Mouse (Mus musculus) naive thymus-derived CD4-positive, alpha-beta T cell, adult 2 months (primary cell): ENCODE results near the gene Atxn1.
A peak's percentile ranks its signal among the peaks of the same experiment; 100 is the strongest.

Experiments
- DNase-seq: peaks from one replicate; pipeline ENCODE4 v3.0.0-alpha.2; 2011; ENCODE audit warnings: low read depth

Atxn1 gene

DNA sequence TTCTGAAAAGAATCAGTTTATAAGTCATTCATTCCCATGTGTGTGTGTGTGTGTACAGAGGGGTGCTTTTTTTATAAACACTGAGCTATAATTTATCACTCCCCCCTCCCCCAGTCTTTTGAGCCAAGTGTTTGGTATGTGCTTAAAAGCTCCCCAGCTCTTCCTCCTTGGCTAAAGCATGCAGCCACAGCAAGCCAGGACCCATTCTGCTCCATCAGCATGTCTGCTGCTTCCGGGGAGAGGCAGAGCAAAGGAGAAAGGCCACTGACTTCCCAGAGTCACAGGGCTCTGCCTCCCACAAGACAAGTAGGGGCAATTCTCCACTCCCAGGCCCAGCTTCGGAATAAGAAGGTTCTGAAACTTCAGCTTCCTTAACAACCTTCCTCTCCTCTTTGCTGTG, 67.2 kb downstream of the Atxn1 start:
- no peak for DNase-seq

GRCm38 (mm10) chr13:45894760-45895159, 70.0 kb downstream of the Atxn1 start:
- DNase-seq, result no peak

GRCm38 (mm10) chr13:45894234-45894633, 70.6 kb downstream of the Atxn1 start:
- no peak for DNase-seq

GRCm38 (mm10) chr13:45891073-45891472, 73.7 kb downstream of the Atxn1 start:
- no peak for DNase-seq

DNA sequence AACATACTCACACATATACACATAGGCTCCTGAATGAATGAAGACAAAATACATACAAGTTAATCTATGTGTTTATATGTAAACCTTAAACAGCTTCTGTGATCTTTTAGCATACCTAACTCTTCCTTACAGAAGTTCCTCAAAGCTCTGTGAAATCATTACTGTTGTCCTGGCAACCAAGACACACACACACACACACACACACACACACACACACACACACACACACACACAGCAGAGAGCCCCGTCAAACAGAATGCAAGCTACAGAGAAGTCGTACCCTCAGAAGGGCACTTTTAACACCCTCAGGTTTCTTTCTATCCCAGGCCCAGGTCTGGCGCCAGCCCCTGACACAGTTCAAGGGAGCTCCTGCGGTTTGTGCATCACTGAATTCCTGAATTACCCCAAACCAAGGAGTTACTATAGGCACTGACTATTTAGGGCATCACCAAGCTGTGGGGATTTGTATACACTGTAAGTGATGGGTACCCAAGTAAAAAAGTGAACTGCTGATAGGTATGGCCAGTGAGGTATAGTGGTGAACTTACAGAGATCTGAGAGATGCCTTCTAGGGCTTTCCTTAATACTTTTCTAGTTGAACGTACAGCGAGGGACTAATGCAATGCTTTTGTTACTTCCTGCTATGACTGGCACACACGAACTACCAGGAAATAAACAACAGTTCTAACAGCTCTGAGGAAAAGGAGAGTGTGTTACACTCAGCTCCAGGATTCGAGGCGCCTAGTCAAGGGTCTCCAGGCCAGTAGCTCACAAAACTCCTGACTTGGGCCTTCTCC, 75.7 kb downstream of the Atxn1 start:
- peak; percentile 53 for DNase-seq

DNA sequence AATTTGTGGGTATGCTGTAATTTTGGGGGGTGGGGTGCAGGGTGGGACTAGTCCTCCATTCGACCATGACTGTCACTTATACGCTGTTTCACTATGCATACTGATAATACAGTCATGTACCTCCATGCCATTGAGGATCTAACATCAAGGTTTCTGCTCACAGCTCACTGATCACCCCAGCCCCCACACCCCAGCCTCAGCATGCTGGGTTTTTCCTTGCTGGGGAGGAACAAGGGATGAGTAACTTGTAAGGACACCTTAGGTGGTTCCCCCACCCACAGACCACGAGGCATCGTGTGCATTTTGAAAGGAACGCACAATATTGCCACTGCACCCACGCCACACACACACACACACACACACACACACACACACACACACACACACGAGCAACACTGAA, 79.9 kb downstream of the Atxn1 start:
- peak; percentile 75 for DNase-seq

GRCm38 (mm10) chr13:45883791-45884238, 81.0 kb downstream of the Atxn1 start:
- DNase-seq, result peak; percentile 54

DNA sequence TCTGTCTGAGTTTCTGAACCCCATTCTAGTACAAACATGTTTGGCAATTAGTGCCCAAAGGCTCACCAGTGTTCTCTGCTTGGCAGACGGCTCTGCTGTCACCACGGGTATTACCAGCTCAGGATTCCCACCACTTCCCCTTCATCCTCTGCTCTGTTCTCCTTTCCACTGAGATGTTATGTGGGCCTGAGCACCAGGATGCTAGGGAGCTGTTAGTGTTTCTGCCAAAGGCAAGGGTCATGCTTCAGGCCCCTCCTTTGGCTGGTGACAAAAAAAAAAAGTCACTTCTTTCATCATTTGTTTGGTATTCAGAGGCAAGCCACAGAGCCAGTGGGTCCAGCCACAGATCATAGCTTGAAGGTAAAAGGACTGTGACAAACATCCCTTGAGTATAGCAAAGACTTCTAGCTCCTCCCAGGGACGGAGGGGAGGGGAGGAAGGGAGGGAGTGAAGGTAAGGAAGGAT, 81.8 kb downstream of the Atxn1 start:
- no peak for DNase-seq

DNA sequence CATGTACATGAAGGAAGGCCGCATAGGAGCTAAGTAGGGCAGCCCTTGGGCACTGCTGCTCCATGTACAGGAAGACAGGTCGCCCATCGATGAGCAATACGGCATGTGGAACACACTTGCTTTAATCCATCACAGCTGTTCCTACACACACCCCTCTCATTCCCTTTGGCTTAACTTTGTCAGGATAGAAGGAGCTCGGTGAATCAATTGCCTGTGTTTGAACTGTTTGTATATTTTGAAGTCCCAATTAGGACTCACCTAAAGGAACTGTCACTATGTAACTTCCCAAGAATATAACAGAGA, 84.3 kb downstream of the Atxn1 start:
- no peak for DNase-seq

DNA sequence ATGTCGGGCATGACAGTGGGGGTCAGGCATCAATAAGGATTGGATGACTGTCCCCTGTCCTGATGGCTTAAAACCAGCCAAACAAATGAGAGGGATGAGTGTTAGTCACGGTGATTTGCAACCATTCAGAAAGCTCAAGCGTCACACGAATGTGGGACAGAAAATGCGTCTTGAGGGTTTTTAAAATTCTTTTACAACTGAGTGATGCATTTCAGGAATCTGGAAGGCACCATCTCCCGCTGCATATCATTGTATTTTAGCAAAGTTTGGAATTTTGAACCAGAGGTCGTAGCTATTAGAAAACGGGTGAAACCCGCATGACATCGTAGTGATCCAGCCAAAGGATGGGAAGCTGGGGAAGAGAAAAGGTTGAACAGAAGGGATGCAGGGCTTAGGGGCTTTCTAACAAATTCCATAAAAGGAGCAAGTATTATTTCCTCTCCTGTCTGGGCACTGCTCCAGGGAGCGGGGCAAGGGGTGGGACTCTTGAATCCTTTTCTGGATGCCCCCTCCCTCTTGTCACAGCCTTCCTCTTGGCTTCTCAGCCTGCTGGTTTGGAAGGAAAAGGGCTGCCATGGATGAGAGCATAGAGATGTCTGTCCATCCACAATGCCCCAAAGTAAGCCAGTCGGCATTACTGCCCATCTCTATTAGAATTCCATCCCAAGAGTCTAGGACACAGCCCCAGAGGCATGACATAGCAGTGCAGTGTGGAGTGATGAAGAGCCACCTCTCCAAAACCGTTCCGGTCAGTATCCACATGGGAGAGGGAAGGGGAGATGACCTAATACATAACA, 84.9 kb downstream of the Atxn1 start:
- DNase-seq, result no peak

DNA sequence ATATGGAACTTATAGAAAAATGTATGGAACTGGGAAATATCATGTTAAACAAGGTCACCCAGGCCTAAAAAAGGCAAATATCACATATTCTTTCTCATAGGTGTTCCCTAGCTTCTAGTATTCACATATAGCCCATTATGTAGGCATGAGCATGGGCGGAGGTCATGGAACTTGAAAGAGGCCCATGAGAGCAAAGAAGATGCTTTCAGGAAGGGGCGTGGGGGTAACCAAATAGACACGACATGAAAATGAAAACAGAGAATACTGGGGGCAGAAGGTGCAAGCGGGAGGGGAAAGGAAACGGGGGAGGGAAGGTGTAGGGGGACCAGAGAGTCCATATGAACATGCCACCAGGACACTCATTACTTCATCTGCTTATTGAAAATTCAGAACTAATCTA, 87.9 kb downstream of the Atxn1 start:
- DNase-seq, result no peak

DNA sequence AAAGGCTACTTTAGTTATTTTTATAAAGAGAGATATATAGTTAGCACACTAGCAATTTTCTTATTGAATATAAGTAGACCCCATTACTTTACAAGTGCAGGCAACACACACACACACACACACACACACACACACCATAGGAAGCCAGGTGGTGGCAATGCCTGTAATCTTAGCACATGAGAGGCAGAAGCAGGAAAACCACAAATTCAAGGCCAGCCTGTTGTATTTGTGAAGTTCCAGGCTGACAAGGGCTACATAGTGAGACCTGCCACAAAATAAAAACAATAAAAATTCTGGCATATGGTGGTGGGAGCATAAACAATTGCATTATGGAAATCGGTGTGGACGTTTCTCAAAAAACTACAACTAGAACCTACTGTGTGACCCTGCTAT, 88.4 kb downstream of the Atxn1 start:
- peak; percentile 47 for DNase-seq

DNA sequence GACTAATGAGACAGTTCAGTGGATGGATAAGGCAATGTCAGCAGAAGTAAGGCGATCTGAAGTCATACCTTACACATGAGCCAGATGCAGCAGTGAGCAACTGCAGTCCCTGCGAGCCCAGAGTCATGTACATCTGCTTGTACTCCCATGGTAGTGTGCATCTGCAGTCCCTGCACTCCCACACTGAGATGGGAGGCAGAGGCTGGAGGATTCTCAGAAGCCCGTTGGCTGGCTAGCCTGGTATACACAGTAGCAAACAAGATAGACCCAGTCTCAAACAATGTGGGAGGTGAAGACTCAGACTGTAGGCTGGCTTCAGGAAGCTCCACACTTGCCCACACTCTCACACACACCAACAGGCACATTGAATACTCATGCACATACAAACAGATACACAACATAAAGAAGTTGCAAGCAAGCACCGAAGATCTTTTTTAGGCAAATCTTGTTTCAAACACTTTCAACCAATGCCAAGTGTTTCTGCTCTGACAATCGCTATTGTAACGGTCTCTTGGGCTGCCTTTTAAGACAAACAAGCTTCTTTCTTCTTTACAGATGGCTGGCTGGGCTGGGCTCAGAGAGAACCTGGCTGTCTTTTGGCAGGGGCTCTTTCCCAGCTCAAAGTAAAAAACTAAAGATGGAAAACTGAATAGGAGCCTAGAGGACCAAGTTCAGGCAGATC, 89.0 kb downstream of the Atxn1 start:
- DNase-seq, result no peak

DNA sequence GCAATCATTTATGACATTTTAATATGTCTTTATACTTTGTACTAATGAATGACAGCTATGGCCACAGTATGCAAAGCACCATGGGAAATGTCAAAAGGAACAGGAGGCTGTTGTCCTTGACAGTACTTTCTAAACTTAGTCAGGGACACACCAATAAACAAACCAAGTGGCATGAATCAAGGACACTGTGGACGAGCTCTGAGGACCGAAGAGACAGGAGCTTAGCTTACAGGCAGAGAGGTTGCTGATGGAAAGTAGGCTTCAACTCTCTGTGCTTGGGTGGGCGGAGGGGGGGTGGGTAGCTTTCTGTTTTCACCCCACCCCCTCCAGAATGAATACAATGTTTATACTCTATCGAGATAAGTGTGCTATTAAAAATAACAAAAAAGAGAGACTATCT, 90.6 kb downstream of the Atxn1 start:
- no peak for DNase-seq

- DNase-seq, result no peak
Measured at GRCm38 (mm10) chr13:45872966-45873365, 91.8 kb downstream of the Atxn1 start.

- peak; percentile 80 for DNase-seq
Measured at GRCm38 (mm10) chr13:45872041-45872746, 92.6 kb downstream of the Atxn1 start.

DNA sequence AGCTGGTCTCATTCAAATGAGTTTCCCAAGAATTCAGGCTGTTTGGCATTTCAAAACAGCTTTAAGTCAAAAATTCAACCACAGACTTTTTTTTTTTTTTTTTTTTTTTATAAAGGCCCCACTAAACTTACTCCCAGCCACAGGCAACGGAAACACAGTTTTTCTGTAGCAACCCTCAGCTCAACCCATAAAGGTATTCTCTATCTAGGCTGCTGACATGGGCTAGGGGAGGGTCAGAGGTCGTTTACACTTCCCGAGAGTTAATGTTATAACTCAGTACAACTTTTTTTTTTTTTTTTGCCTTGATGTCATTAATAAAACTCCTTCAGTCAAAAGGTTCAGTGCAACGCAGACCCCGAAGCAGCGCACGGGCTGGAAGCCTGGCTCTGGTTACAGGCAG, 93.3 kb downstream of the Atxn1 start:
- DNase-seq, result no peak

GRCm38 (mm10) chr13:45868886-45869285, 95.9 kb downstream of the Atxn1 start:
- DNase-seq, result no peak

- DNase-seq, result no peak
Measured at GRCm38 (mm10) chr13:45867273-45867672, 97.5 kb downstream of the Atxn1 start.

GRCm38 (mm10) chr13:45866615-45867245, 98.1 kb downstream of the Atxn1 start:
- DNase-seq, result no peak

DNA sequence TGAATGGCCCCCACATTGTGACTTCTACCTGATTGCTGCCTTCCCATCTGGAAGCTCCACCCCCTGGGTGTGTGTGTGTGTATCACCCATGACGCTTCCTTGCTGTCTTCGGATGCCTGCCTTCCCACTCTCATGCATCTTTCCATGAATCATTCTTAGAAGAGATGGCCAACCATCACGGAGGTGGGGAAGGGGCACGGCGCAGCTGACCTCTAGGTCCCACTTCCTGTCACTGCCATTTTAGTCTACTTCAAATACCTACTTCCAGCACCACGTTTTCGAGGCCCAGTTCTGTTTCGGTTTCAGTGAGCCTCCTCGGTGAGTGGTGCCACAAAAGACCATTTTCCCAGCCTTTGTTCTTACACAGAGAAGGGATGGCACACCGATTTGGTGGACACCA, 99.2 kb downstream of the Atxn1 start:
- no peak for DNase-seq

- no peak for DNase-seq
Measured at GRCm38 (mm10) chr13:45863779-45864178, 101.0 kb downstream of the Atxn1 start.
